Mouse (Mus musculus): ENCODE results near the gene Fam213a. TPM values are rescaled to one million over a fixed set of nuclear protein-coding genes. Genes with fewer than 3 reads are reported as not detected.

Gene Fam213a
- polyA plus RNA-seq, 1 experiment from 2014 or later: 112 TPM

Other genes with a start within 250 kb of the Fam213a start
- 0.57 and 0.65 TPM in 2 replicates for gene Sh2d4b, start 120.5 kb downstream of the Fam213a start, polyA plus RNA-seq (2014; fragmentation: Nextera tagmentation; extraction: Ambion mirVana)
- gene Tspan14, start 47.0 kb downstream of the Fam213a start, polyA plus RNA-seq (2014; fragmentation: Nextera tagmentation; extraction: Ambion mirVana): 67.4 and 118 TPM in 2 replicates
- gene Dydc2, start 55.4 kb upstream of the Fam213a start, polyA plus RNA-seq (2014; fragmentation: Nextera tagmentation; extraction: Ambion mirVana): 0.33 TPM in 1 of 2 replicates, not detected in the other
- not detected in 2 replicates for gene Dydc1, start 59.1 kb upstream of the Fam213a start, polyA plus RNA-seq (2014; fragmentation: Nextera tagmentation; extraction: Ambion mirVana)
- gene Mat1a, start 91.2 kb upstream of the Fam213a start, polyA plus RNA-seq (2014; fragmentation: Nextera tagmentation; extraction: Ambion mirVana): not detected in 2 replicates
- gene Sftpa1, start 118.0 kb upstream of the Fam213a start, polyA plus RNA-seq (2014; fragmentation: Nextera tagmentation; extraction: Ambion mirVana): not detected in 2 replicates
- gene Mbl1, start 137.7 kb upstream of the Fam213a start, polyA plus RNA-seq (2014; fragmentation: Nextera tagmentation; extraction: Ambion mirVana): not detected in 2 replicates
- gene Sftpd, start 171.4 kb upstream of the Fam213a start, polyA plus RNA-seq (2014; fragmentation: Nextera tagmentation; extraction: Ambion mirVana): not detected in 2 replicates